Mouse (Mus musculus) small intestine, adult 2 months (tissue): ENCODE results near the gene Dync1i1. TPM values are rescaled to one million over a fixed set of nuclear protein-coding genes. Genes with fewer than 3 reads are reported as not detected.

Source experiments
- H3K27ac ChIP-seq: fragments of 200-500 bp; 2 replicates; pipeline ENCODE4 v1.5.1; 2012; ENCODE audit warnings: low read depth, low read length, control low read depth, inconsistent platforms; ENCODE audit not compliant: insufficient read depth
- H3K27me3 ChIP-seq: fragments of 200-500 bp; 2 replicates; pipeline ENCODE4 v1.6.1; 2012; ENCODE audit warnings: mild to moderate bottlenecking, moderate library complexity, low read length, inconsistent platforms; ENCODE audit not compliant: control insufficient read depth, insufficient read depth
- H3K36me3 ChIP-seq: fragments of 200-500 bp; 2 replicates; pipeline ENCODE4 v1.6.1; 2012; ENCODE audit warnings: mild to moderate bottlenecking, low read length, control low read depth, inconsistent platforms; ENCODE audit not compliant: control insufficient read depth, insufficient read depth
- H3K4me1 ChIP-seq: fragments of 200-500 bp; 2 replicates; pipeline ENCODE4 v1.6.1; 2012; ENCODE audit warnings: low read length, inconsistent platforms, mixed read lengths; ENCODE audit not compliant: control insufficient read depth, insufficient read depth, insufficient read length
- H3K4me3 ChIP-seq: fragments of 200-500 bp; 2 replicates; pipeline ENCODE4 v1.5.1; 2012; ENCODE audit warnings: low read depth, mild to moderate bottlenecking, control low read depth, inconsistent platforms, low read length, moderate library complexity
- CTCF ChIP-seq: fragments of 200-500 bp; IDR thresholded peaks from 2 replicates; pipeline ENCODE4 v1.5.1; 2012; ENCODE audit warnings: low read depth, mild to moderate bottlenecking, control low read depth, inconsistent platforms, low read length, moderate library complexity, mixed read lengths; ENCODE audit not compliant: insufficient replicate concordance, insufficient read length; ENCODE audit errors: extremely low read depth
- POLR2A ChIP-seq: fragments of 200-500 bp; IDR thresholded peaks from 2 replicates; pipeline ENCODE4 v1.6.1; 2012; ENCODE audit warnings: low read depth, mild to moderate bottlenecking, control low read depth, inconsistent platforms, low read length, moderate library complexity
- WGBS: fragments of 180-500 bp; shearing (Covaris S2); methylation state at CpG from one replicate; pipeline ENCODE4 v1.1.7; 2018; 5-methylcytosine and 5-hydroxymethylcytosine counted together
- polyA plus RNA-seq: library from polyadenylated mRNA; depleted of rRNA; stranded (reverse); fragments of >200 nt; gene quantifications from 2 replicates; pipeline ENCODE4 v1.2.3, GENCODE M21; 2012

The Dync1i1 gene
- polyA plus RNA-seq, 1 experiment, result 0.25 TPM

GRCm38 (mm10) chr6:5741395-5742032 is 16.1 kb downstream of the Dync1i1 start:
- WGBS, result 87% methylated on average over 6 of the region's 6 CpGs
- H3K36me3 ChIP-seq, result no peaks in the 10 kb centered on the region
- TF ChIP-seq POLR2A (no peak), CTCF (no peak)

GRCm38 (mm10) chr6:5750079-5750711 is 24.8 kb downstream of the Dync1i1 start:
- no peak overlapping the region for H3K27ac ChIP-seq

More at GRCm38 (mm10) chr6:5741395-5742032, 16.1 kb downstream of the Dync1i1 start:
- H3K4me1 ChIP-seq, result no peaks in the 10 kb centered on the region
- no peak overlapping the region for H3K4me3 ChIP-seq
- H3K27ac ChIP-seq, result no peak overlapping the region
- H3K27me3 ChIP-seq, result no peaks in the 10 kb centered on the region; the same call in 1 of the 2 replicates

GRCm38 (mm10) chr6:5752128-5752527 is 26.7 kb downstream of the Dync1i1 start:
- TF ChIP-seq CTCF (no peak), POLR2A (no peak)
- WGBS, result 80% methylated on average over 16 of the region's 16 CpGs

More at GRCm38 (mm10) chr6:5750079-5750711, 24.8 kb downstream of the Dync1i1 start:
- Histone ChIP-seq H3K36me3 (no peaks in the 10 kb centered on the region), H3K4me1 (no peaks in the 10 kb centered on the region), H3K4me3 (no peak overlapping the region), H3K27me3 (no peaks in the 10 kb centered on the region)
- WGBS, result 46% methylated on average over 6 of the region's 6 CpGs
- TF ChIP-seq CTCF (no peak), POLR2A (no peak)

GRCm38 (mm10) chr6:5752617-5753016 is 27.2 kb downstream of the Dync1i1 start:
- WGBS, result 79% methylated on average over 5 of the region's 5 CpGs
- no peaks in the 10 kb centered on the region for H3K36me3 ChIP-seq
- H3K4me3 ChIP-seq, result no peak overlapping the region
- no peaks in the 10 kb centered on the region for H3K27me3 ChIP-seq
- H3K4me1 ChIP-seq, result no peaks in the 10 kb centered on the region
- H3K27ac ChIP-seq, result no peak overlapping the region
- TF ChIP-seq CTCF, result no peak
- TF ChIP-seq POLR2A, result no peak

More at GRCm38 (mm10) chr6:5752128-5752527, 26.7 kb downstream of the Dync1i1 start:
- Histone ChIP-seq H3K4me1 (no peaks in the 10 kb centered on the region), H3K27me3 (no peaks in the 10 kb centered on the region), H3K36me3 (no peaks in the 10 kb centered on the region), H3K4me3 (no peak overlapping the region), H3K27ac (no peak overlapping the region)

GRCm38 (mm10) chr6:5756509-5757130 is 31.2 kb downstream of the Dync1i1 start:
- Histone ChIP-seq H3K27ac (no peak overlapping the region), H3K4me1 (no peaks in the 10 kb centered on the region), H3K4me3 (no peak overlapping the region), H3K27me3 (no peaks in the 10 kb centered on the region), H3K36me3 (no peaks in the 10 kb centered on the region)
- WGBS, result 75% methylated on average over 5 of the region's 5 CpGs
- TF ChIP-seq CTCF, result no peak
- TF ChIP-seq POLR2A, result no peak

GRCm38 (mm10) chr6:5762943-5763342 is 37.5 kb downstream of the Dync1i1 start:
- Histone ChIP-seq H3K4me3 (no peak overlapping the region), H3K36me3 (no peaks in the 10 kb centered on the region), H3K27me3 (no peaks in the 10 kb centered on the region), H3K27ac (no peak overlapping the region), H3K4me1 (peaks cover 5% of the 10 kb centered on the region; the same call in 1 of the 2 replicates)
- WGBS, result 21% methylated on average over 2 of the region's 2 CpGs
- TF ChIP-seq CTCF, result no peak
- TF ChIP-seq POLR2A, result no peak

GRCm38 (mm10) chr6:5768576-5768975 is 43.1 kb downstream of the Dync1i1 start:
- 58% methylated on average over 1 of the region's 1 CpGs for WGBS
- Histone ChIP-seq H3K27ac (no peak overlapping the region), H3K4me3 (no peak overlapping the region), H3K4me1 (peaks cover under 1% of the 10 kb centered on the region; the same call in 1 of the 2 replicates), H3K27me3 (no peaks in the 10 kb centered on the region), H3K36me3 (no peaks in the 10 kb centered on the region)
- TF ChIP-seq POLR2A (no peak), CTCF (no peak)
